ENCODE assay signal across 8 mouse cellular contexts in the genomic region with DNA sequence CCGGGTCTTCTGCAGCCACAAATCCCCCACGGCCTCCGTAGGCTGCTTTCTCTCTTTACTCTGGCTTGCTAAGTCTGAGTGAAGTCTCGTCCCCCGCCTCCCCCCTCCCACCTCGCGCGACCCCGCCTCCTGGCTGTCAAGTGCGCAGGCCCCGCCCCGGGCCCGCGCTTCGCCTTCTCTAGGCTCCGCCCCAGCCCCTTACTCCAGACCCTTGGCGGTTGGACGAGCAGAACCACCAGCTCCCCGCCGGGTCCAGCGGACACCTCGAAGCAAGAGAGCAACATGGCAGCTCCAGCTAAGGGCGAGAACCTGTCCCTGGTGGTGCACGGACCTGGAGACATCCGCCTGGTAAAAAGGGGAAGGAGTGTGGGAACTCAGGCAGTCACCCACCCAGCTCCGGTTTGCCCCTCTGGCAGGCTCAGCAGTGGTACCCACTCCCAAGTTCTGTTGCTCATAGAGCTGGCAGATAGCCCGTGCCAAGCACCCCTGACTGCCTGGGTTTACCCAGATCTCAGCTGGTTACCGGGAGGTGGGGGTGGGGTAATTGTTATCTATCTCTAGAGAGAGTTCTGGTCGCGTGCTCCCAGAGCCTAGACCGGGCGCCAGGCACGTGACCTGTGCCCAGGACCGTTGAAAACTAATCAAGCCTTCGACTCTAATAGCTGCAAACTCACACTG. TPM values are rescaled to one million over a fixed set of nuclear protein-coding genes. Genes with fewer than 3 reads are reported as not detected.
DNase-seq lines count a peak whose midpoint lies in the region; ATAC-seq and TF ChIP-seq lines count a peak whose summit lies in the region.

A gene (plus strand): TSS at position 139 of the 678 bp plus-strand sequence.

- peak within 1 kb of the TSS; percentile 39 for H3K9ac ChIP-seq in hindbrain, embryonic 12.5 days

- POLR2A ChIA-PET in Patski (lab: Charles Lee) = interaction anchor here (0.6 kb wide), 1 partner anchor 429 kb away, joined by 5 read pairs; no protein-coding TSS in a partner anchor

- in situ Hi-C loops in Patski (cut with MboI; ENCODE audit: low pct_unique_long_range_greater_than_20kb) = no loop called here

- DNase-seq in Patski (ENCODE audit: low read depth, low spot score) = no peak
- peak; percentile 89 to 92 for DNase-seq in cerebellum, postnatal 10 days
- DNase-seq in frontal cortex, postnatal 14 days (ENCODE audit: low spot score in 2 of 2) = peak; percentile 41 to 73
- peak; percentile 73 to 82 for DNase-seq in layer of hippocampus, postnatal 10 days (ENCODE audit: low spot score in 2 of 2)
- DNase-seq in lung, postnatal 10 days = peak; percentile 78
- DNase-seq in ovary, postnatal 14 days (ENCODE audit: low spot score) = peak; percentile 60
- peak; percentile 76 to 85 for DNase-seq in thymus, postnatal 10 days (ENCODE audit: low spot score in 2 of 2)

- peak within 1 kb of the TSS; percentile 58 for H3K27ac ChIP-seq in hindbrain, embryonic 12.5 days

- H3K9me3 ChIP-seq in hindbrain, embryonic 12.5 days (replicated peaks) = no peaks in the 10 kb centered on the region

- no peaks in the 10 kb centered on the region for H3K27me3 ChIP-seq in Patski
- H3K27me3 ChIP-seq in hindbrain, embryonic 12.5 days = no peaks in the 10 kb centered on the region

- no peak for TF ChIP-seq CTCF in Patski (IDR thresholded peaks at IDR 0.05)

- peaks cover 7% of the 10 kb centered on the region for H3K4me1 ChIP-seq in hindbrain, embryonic 12.5 days

- H3K4me3 ChIP-seq in hindbrain, embryonic 12.5 days = peak within 1 kb of the TSS; percentile 47

- no peaks in the 10 kb centered on the region for H3K36me3 ChIP-seq in hindbrain, embryonic 12.5 days

- H3K4me2 ChIP-seq in hindbrain, embryonic 12.5 days (replicated peaks) = peak within 1 kb of the TSS; percentile 65

- peak; percentile 69 for ATAC-seq in Patski
- peak; percentile 96 for ATAC-seq in hindbrain, embryonic 12.5 days (ENCODE audit: low FRiP score)

- CTCF ChIA-PET in Patski (lab: Charles Lee) = interaction anchor here (0.6 to 1.1 kb wide), 2 partner anchors 39 to 40 kb away, joined by 3 to 4 read pairs; no protein-coding TSS in a partner anchor

- 1% methylated on average over 35 of the region's 35 CpGs for WGBS in hindbrain, embryonic 12.5 days

RNA-seq across cellular contexts. Expression of the gene that starts here (rescaled TPM):
- 29.2 TPM for polyA plus RNA-seq in Patski (2021)
- polyA plus RNA-seq in hindbrain, embryonic 12.5 days (2016; fragmentation: Nextera tagmentation; extraction: Ambion mirVana) = 19.3 and 20.0 TPM in 2 replicates
- 10 to 100 TPM; 12.6 to 15.8 TPM for total RNA-seq in layer of hippocampus, postnatal 10 days (2021)
